Comparison of ENCODE assay signal across 13 mouse cellular contexts in the genomic region with DNA sequence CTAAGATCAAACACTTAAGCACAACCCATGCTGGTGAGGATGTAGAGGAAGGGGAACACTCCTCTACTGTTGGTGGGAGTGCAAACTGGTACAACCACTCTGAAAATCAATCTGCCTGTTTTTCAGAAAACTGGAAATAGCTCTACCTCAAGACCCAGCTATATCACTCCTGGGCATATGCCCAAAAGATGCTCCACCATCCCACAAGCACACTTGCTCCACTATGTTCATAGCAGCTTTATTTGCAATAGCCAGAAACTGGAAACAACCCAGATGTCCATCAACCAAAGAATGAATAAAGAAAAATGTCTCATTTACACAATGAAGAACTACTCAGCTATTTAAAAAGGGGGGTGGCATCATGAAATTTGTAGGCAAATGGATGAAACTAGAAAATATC.
"Had no signal": no experiment of that assay in that cellular context is flagged by ENCODE, and none has a peak within 500 bp of the region (broad histone marks: within the 10 kb centered on the region; RNA-seq: fewer than 3 reads in every experiment).

No protein-coding gene starts in this region.

- DNase-seq: gastrocnemius, adult 2 months; gastrocnemius, postnatal 10 days; gastrocnemius, postnatal 25 days; heart, adult 18-20 months; heart, postnatal 10 days; heart, postnatal 4 days; kidney, adult 18-20 months; kidney, adult 8-10 months; kidney, postnatal 10 days; kidney, postnatal 25 days; kidney, postnatal 4 days; liver; liver, embryonic 13.5 days had no signal
